Mouse (Mus musculus) mouse embryonic stem cell (cell line): ENCODE data around the gene Srxn1.

Experiments
- in situ Hi-C, 2 experiments: fragments of 300-500 bp; cut with MboI; formaldehyde crosslinking; loops; 1 replicate in 1 of 2; 3 replicates in 1 of 2; pipeline ENCODE4 v1.14.3; 2019 to 2020; ENCODE audit warnings: low sequenced_read_pairs in 2 of 2, low pct_unique_long_range_greater_than_20kb in 1 of 2, mixed read lengths in 1 of 2; ENCODE audit not compliant: unreplicated experiment in 1 of 2

Srxn1 gene

DNA sequence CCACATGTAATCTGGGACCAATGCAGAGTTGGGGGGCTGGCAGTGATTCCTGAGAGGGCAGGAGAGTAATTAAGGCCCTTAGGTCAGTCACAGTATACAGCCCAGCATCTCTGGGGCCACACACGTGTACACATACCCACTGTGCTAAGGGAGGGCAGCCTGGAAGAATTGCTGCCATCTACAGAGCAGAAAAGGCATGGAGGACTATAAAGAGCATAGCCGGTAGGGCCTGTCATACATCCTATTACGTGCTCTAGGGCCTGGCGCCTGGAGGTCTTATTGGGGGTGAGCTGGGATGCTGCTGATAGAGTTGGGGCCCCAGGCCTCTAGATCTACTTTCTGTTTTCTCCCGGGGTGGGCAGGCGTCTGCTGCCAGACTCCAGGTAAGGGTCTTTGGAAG, 18.9 kb upstream of the Srxn1 start:
- in situ Hi-C loops, result loop anchor here in 1 of 2 experiments (5.0 kb wide), 1 partner anchor 54 kb away; no protein-coding TSS in a partner anchor

DNA sequence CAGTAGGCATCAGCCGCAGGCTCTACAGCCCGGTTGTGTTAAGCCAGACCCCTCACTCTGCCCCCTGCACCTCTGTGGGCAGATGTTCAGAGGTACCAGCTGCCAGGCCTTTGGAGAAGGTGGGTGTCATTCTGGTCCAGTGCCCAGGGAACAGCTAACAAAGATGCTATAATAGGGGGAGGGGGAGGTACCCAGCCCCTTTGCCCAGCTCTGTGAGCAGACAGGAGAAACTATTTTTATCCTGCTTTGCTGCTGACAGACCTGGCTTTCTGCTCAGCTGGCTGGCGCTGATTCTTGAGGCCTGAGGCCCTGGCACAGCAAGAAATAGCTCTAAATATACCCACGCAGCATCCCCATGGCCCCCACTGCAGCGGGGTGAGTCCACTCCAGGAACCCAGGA, 18.2 kb upstream of the Srxn1 start:
- in situ Hi-C loops, result loop anchor here in 1 of 2 experiments (5.0 kb wide), 1 partner anchor 55 kb away; no protein-coding TSS in a partner anchor

GRCm38 (mm10) chr2:152089078-152089477, 16.2 kb upstream of the Srxn1 start:
- in situ Hi-C loops, result loop anchor here in 1 of 2 experiments (5.0 kb wide), 1 partner anchor 57 kb away; no protein-coding TSS in a partner anchor

GRCm38 (mm10) chr2:152089581-152089980, 15.7 kb upstream of the Srxn1 start:
- in situ Hi-C loops, result loop anchor here in 1 of 2 experiments (5.0 kb wide), 1 partner anchor 57 kb away; no protein-coding TSS in a partner anchor

DNA sequence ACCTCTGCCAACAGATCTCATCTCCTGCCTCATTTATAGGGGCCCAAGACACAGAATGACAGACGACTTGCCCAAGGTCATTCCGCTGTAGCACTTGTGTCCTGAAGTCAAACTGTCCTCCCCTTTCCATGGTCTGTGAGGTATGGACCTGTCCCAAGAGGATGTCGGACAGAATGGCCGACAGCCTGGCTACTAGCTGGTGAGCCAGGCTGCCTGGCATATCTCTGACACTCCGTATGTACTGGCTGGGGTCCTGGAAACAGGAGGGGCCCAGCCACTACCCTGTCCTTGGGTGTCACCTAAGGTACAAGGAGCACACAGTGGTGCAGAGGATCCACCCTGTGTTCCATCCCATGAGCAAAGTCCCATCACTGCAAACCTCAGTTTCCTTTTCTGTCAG, 14.8 kb upstream of the Srxn1 start:
- in situ Hi-C loops, result no loop called here

- in situ Hi-C loops, result no loop called here
Observed at GRCm38 (mm10) chr2:152091342-152092056, 13.8 kb upstream of the Srxn1 start.

DNA sequence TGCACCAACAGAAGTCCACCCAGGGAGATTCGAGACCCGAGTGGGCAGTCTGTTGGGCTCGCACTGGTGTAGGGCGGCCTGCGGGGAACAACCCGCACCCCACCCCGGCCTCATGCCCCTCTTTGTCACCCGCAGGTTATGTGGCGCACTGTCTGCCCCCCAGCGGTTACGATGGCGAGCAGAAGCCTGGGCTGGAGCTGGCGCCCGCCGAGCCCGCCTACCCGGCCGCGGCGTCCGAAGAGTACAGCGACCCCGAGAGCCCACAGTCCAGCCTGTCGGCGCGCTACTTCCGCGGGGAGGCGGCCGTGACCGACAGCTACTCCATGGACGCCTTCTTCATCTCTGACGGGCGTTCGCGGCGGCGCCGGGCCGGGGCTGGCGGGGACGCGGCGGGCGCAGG, 12.4 kb upstream of the Srxn1 start:
- in situ Hi-C loops, result no loop called here

DNA sequence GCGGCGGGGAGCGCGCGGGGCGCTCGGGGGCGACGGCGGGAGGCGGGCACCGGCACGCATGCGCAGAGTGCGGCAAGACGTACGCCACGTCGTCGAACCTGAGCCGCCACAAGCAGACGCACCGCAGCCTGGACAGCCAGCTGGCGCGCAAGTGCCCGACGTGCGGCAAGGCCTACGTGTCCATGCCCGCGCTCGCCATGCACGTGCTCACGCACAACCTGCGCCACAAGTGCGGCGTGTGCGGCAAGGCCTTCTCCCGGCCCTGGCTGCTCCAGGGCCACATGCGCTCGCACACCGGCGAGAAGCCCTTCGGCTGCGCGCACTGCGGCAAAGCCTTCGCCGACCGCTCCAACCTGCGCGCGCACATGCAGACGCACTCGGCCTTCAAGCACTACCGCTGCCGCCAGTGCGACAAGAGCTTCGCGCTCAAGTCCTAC, 11.9 kb upstream of the Srxn1 start:
- in situ Hi-C loops, result no loop called here

GRCm38 (mm10) chr2:152094856-152095545, 10.3 kb upstream of the Srxn1 start:
- in situ Hi-C loops, result no loop called here

- in situ Hi-C loops, result no loop called here
Observed at GRCm38 (mm10) chr2:152096922-152097321, 8.4 kb upstream of the Srxn1 start.

DNA sequence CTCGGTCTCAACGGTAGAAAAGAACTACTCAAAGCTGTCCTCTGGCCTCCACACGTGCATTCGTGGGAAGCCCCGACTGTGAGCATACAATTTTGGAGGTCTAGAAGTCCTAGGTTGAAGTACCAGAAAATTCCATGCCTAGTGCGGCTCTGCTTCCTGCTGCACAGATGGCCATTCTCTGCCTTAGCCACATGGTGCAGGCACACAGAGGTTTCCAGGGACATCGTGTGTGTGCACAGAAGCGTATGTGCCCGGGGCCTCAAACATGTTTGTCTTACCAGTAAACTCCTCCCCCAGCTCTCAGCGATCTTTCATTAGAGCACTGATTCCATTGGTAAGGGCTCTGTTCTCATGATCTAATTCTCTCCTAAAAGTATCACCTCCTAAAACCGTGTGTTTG, 7.4 kb upstream of the Srxn1 start:
- in situ Hi-C loops, result no loop called here

DNA sequence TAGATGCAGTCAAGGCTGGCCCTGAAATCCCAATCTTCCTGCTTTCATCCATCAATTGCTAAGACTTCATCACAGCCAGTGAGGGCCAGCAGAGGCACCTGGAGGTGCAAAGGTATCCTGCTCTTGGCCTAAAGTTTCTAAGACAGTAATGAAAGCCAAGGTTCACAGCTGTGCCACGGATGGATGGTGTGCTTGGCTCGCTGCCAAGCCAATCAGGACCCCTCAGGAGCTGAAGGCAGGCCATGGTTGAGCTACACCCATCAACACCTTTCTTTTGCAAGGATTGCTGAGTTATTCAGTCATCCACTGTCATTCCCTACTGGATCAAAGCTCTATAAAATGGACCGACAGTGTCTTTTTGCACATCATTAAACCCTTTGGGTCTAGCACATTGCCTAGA, 5.8 kb upstream of the Srxn1 start:
- in situ Hi-C loops, result no loop called here

- in situ Hi-C loops, result loop anchor here in 1 of 2 experiments (10.0 kb wide), 1 partner anchor 263 kb away; no protein-coding TSS in a partner anchor
Observed at GRCm38 (mm10) chr2:152101761-152102160, 3.6 kb upstream of the Srxn1 start.

- in situ Hi-C loops, result loop anchor here in 1 of 2 experiments (10.0 kb wide), 1 partner anchor 262 kb away; no protein-coding TSS in a partner anchor
Observed at GRCm38 (mm10) chr2:152102369-152102768, 2.9 kb upstream of the Srxn1 start.

DNA sequence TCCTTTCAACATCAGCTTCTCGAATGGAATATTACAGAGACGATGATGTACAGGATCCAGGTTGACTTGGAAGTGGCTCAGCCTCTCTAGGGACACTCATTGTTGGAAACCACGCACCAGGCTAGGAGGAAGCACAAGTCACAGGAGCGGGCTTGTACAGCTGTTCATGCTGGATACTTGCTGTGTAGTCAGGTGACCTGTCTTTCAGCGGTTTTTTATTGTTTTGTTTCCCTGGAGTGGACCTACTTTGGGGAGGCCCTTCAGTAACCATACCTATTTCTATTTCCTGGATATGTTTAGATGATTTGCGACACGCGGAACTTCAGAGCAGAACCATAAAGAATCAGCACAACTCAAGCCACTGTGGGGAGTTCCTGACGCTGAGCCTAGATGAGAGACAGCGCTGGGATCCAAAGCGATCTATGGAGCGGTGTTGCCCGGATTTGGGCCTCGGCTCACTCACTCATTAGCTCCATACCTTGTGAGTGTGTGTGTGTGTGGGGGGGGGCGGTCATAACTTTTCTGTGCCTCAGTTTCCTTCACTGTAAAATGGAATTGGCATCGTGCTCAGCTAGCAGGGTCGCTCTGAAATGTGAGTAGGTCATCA, 502 bp upstream of the Srxn1 start:
- in situ Hi-C loops, result loop anchor here in 1 of 2 experiments (5.0 to 10.0 kb wide), 2 partner anchors 92 to 260 kb away; no protein-coding TSS in a partner anchor

DNA sequence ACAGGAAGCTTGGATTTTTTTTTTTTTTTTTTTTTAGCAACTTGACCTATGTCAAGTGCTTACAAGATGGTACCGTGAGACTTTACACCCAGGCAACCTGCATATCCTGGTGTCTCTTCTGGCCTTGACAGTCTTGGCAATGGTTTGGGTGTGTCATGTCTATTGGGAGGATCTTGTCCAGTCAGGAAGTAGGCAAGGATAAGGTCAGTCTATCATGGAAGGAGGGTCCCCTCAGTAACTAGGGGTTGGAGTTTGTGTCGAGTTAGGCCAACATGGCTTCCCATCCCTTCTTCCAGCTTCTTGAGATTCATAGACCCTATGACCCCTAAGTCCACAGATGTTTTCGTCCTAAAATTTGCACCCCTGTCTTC, 894 bp downstream of the Srxn1 start:
- in situ Hi-C loops, result loop anchor here in 1 of 2 experiments (5.0 to 10.0 kb wide), 2 partner anchors 91 to 259 kb away; no protein-coding TSS in a partner anchor

GRCm38 (mm10) chr2:152106597-152106996, 1.3 kb downstream of the Srxn1 start:
- in situ Hi-C loops, result loop anchor here in 1 of 2 experiments (5.0 to 10.0 kb wide), 2 partner anchors 91 to 258 kb away; no protein-coding TSS in a partner anchor

DNA sequence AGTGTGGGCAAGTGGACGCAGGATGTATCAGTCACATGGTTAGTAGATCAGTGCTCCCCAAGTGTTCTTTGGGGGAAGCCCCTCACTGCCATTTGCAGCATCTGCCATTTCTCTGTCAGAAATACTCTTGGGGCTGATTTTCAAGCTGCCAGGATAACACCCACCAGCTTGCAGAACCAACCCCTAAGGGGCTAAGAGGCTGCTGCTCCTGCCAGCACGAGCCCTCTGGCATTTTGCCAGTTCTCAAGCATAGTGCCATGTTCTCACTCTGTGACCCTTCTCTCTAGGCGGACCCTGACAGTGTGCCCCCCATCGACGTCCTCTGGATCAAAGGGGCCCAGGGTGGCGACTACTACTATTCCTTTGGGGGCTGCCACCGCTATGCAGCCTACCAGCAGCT, 3.4 kb downstream of the Srxn1 start:
- in situ Hi-C loops, result loop anchor here in 1 of 2 experiments (5.0 to 10.0 kb wide), 2 partner anchors 89 to 256 kb away; no protein-coding TSS in a partner anchor

DNA sequence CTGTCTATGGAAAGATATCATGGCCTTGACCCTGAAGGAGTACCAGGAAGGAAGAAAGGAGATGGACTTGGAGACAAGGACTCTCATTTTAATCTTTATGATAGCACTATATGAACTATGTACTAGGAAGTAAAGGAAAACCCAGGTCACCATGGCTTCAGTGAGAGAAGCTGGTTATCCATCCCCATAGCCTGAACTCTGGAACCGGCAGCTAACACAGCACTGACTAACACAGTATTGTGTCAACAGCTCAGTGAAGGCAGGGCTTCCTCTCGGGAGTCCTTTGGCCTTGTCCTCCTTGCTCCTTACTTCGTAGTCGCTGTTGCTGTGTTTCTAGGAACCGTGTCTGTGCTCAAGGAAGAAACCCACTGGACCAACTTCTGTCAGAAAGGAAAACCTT, 4.1 kb downstream of the Srxn1 start:
- in situ Hi-C loops, result loop anchor here in 1 of 2 experiments (5.0 to 10.0 kb wide), 2 partner anchors 88 to 255 kb away; no protein-coding TSS in a partner anchor
